Mouse (Mus musculus) WW6 (cell line): ENCODE data around the gene Fance.
"Not testable (repeated sequence)": the region's sequence is repeated elsewhere in the genome, so short reads cannot be mapped to it uniquely, and the experiment has no call there.

ENCODE experiments used
- DNase-seq: peaks from one replicate; pipeline ENCODE4 v3.0.0-alpha.2; 2013; ENCODE audit warnings: low read depth, low spot score

Gene Fance

GRCm38 (mm10) chr17:28291346-28291745 lies 22.0 kb upstream of the Fance start:
- no peak for DNase-seq

GRCm38 (mm10) chr17:28293716-28294115 lies 19.6 kb upstream of the Fance start:
- DNase-seq, result no peak

GRCm38 (mm10) chr17:28294449-28295333 lies 18.6 kb upstream of the Fance start:
- no peak for DNase-seq

- no peak for DNase-seq
These were observed 14.4 kb upstream of the Fance start for GRCm38 (mm10) chr17:28298888-28299287.

- DNase-seq, result no peak
These were observed 13.5 kb upstream of the Fance start for GRCm38 (mm10) chr17:28299669-28300320.

- DNase-seq, result no peak
These were observed 13.0 kb upstream of the Fance start for GRCm38 (mm10) chr17:28300323-28300722.

- no peak for DNase-seq
These were observed 12.5 kb upstream of the Fance start for GRCm38 (mm10) chr17:28300850-28301249.

GRCm38 (mm10) chr17:28305172-28305571 lies 8.1 kb upstream of the Fance start:
- DNase-seq, result no peak

- DNase-seq, result no peak
These were observed 4.8 kb upstream of the Fance start for GRCm38 (mm10) chr17:28308297-28309195.

GRCm38 (mm10) chr17:28310831-28311230 lies 2.5 kb upstream of the Fance start:
- no peak for DNase-seq

GRCm38 (mm10) chr17:28311366-28312132 lies 1.8 kb upstream of the Fance start:
- DNase-seq, result no peak

GRCm38 (mm10) chr17:28312232-28313211 lies 797 bp upstream of the Fance start:
- no peak for DNase-seq

- DNase-seq, result no peak
These were observed 534 bp downstream of the Fance start for GRCm38 (mm10) chr17:28313880-28314225.

GRCm38 (mm10) chr17:28315611-28316160 lies 2.4 kb downstream of the Fance start:
- no peak for DNase-seq

- no peak for DNase-seq
These were observed 3.2 kb downstream of the Fance start for GRCm38 (mm10) chr17:28316476-28316875.

GRCm38 (mm10) chr17:28317091-28317490 lies 3.8 kb downstream of the Fance start:
- DNase-seq, result no peak

GRCm38 (mm10) chr17:28317725-28318124 lies 4.4 kb downstream of the Fance start:
- no peak for DNase-seq

GRCm38 (mm10) chr17:28321700-28322099 lies 8.4 kb downstream of the Fance start:
- no peak for DNase-seq

- no peak for DNase-seq
These were observed 10.5 kb downstream of the Fance start for GRCm38 (mm10) chr17:28323786-28324185.

- DNase-seq, result not testable (repeated sequence)
These were observed 11.1 kb downstream of the Fance start for GRCm38 (mm10) chr17:28324416-28324815.
